Mouse (Mus musculus) c-Kit-positive CD71-negative TER-119-negative erythroid progenitor cells, embryonic 14.5 days (primary cell): ENCODE results near the gene Gm8005.
"Not testable (repeated sequence)": the region's sequence is repeated elsewhere in the genome, so short reads cannot be mapped to it uniquely, and the experiment has no call there.

Experiments
- DNase-seq: peaks from one replicate; pipeline ENCODE4 v3.0.0-alpha.2; 2013; ENCODE audit warnings: low read depth

Gm8005 gene

DNA sequence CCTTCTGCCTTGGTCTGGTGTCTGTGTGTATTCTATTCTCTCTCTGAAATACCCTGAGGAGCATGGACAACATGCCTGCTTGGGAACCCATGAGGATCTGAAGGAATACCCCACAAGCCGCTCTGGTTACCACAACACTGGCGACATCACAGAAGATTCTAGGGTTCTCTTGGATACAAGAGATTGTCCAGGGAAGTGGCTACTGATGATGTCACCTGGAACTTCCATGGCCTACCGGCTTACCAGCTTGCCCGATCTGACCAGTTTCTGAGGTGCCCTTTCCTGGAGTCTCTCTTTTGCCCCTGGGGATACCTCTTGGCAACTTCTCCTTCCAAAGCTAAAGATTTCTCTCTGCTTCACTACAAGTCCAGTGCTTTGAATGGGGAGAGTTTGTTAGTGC is at the start of gene Gm8005:
Gm8005 (minus strand) TSS at position 101 of the 400 bp plus-strand sequence.
- DNase-seq = not testable (repeated sequence)

DNA sequence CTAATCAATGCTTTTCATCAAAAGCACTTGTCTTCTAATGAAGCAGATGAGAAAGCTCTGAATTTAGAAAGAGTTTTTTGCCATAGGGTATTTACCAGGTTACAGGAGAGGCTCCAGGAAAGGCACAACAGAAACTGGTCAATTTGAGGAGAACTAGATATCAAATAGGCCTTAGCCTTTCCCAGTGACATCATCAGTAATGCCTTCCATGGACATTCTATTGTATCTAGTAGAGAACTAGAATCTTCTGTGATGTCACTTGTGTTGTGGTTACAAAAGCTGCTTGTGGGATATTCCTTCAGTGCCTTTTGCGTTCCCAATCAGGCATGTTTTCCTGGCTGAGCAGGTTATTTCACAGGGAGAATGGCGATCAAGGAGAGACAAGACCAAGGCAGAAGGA is 24.1 kb upstream of the Gm8005 start, which contains the start of gene Gm8011:
Gm8011 (plus strand) TSS at position 301 of the 400 bp plus-strand sequence.
- not testable (repeated sequence) for DNase-seq
